Comparison of ENCODE assay signal across 13 mouse cellular contexts in the genomic region with DNA sequence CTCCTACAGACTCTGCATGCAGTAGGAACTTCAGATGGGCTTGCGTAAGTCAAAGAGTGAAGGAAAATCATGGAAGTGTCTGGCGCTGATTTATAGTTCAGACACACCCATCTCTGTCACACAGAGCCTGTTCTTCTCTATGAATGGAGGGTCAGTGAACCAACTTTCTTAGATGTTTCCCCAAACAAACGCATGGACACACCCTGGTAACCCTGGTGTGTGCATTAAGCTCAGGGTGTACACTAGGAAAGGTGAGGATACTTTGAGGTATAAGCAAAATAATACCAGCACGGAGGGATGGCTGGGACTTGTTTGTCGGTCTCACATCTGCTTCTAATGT. TPM values are rescaled to one million over a fixed set of nuclear protein-coding genes. Genes with fewer than 3 reads are reported as not detected.
DNase-seq lines count a peak whose midpoint lies in the region; ATAC-seq and TF ChIP-seq lines count a peak whose summit lies in the region.
"Had no signal": no experiment of that assay in that cellular context is flagged by ENCODE, and none has a peak within 500 bp of the region (broad histone marks: within the 10 kb centered on the region; RNA-seq: fewer than 3 reads in every experiment).

No protein-coding gene starts in this region.

- no peaks in the 10 kb centered on the region for H3K36me3 ChIP-seq in forebrain, embryonic 10.5 days (replicated peaks)
- no peaks in the 10 kb centered on the region for H3K36me3 ChIP-seq in forebrain, embryonic 15.5 days
- no peaks in the 10 kb centered on the region for H3K36me3 ChIP-seq in hindbrain, embryonic 14.5 days (replicated peaks; ENCODE audit: control insufficient read depth, insufficient read depth)
- H3K36me3 ChIP-seq in myocyte (ENCODE audit: control insufficient read depth, insufficient read depth), result peaks cover 11% of the 10 kb centered on the region
- H3K36me3 ChIP-seq in thymus, adult 2 months (ENCODE audit: control insufficient read depth, insufficient read depth, low read length), result no peaks in the 10 kb centered on the region
- H3K36me3 ChIP-seq: midbrain, embryonic 15.5 days had no signal

- ATAC-seq in forebrain, embryonic 15.5 days (replicated peaks), result no peak
- ATAC-seq in hindbrain, embryonic 14.5 days (ENCODE audit: low FRiP score), result no peak
- ATAC-seq: midbrain, embryonic 15.5 days had no signal

- H3K4me1 ChIP-seq in forebrain, embryonic 10.5 days, result peaks cover 51% of the 10 kb centered on the region
- H3K4me1 ChIP-seq in forebrain, embryonic 15.5 days, result peaks cover 42% of the 10 kb centered on the region
- peaks cover 38% of the 10 kb centered on the region for H3K4me1 ChIP-seq in hindbrain, embryonic 14.5 days (replicated peaks; ENCODE audit: control insufficient read depth, insufficient read depth, low read length)
- 0 out of 2 replicates have a peak, but pooled peaks cover 3% of the 10 kb centered on the region for H3K4me1 ChIP-seq in thymus, adult 2 months (replicated peaks; ENCODE audit: control insufficient read depth, insufficient read depth, low read length)

- H3K9me3 ChIP-seq in forebrain, embryonic 10.5 days, result no peaks in the 10 kb centered on the region
- H3K9me3 ChIP-seq in forebrain, embryonic 15.5 days, result no peaks in the 10 kb centered on the region
- H3K9me3 ChIP-seq in hindbrain, embryonic 14.5 days (ENCODE audit: control insufficient read depth, low read length), result no peaks in the 10 kb centered on the region
- H3K9me3 ChIP-seq: midbrain, embryonic 15.5 days had no signal

- H3K79me2 ChIP-seq in myocyte (ENCODE audit: control insufficient read depth, insufficient read depth), result peaks cover 100% of the 10 kb centered on the region

- 74% methylated on average over 5 of the region's 5 CpGs for WGBS in forebrain, embryonic 10.5 days
- 74% methylated on average over 5 of the region's 5 CpGs for WGBS in forebrain, embryonic 15.5 days
- WGBS in hindbrain, embryonic 14.5 days, result 67% methylated on average over 5 of the region's 5 CpGs
- WGBS in thymus, adult 2 months, result 93% methylated on average over 5 of the region's 5 CpGs

- TF ChIP-seq POLR2A in myocyte (IDR thresholded peaks at IDR 0.05; ENCODE audit: insufficient read length, low read depth), result no peak
- no peak for TF ChIP-seq POLR2A in thymus, adult 2 months (IDR thresholded peaks at IDR 0.05; ENCODE audit: control insufficient read depth, extremely low read depth, insufficient read depth, low read length, poor library complexity)

- DNase-seq in forebrain, embryonic 10.5 days (ENCODE audit: extremely low spot score, low spot score), result no peak
- no peak for DNase-seq in layer of hippocampus, adult 2 months (ENCODE audit: low spot score in 2 of 2)
- no peak for DNase-seq in layer of hippocampus, postnatal 36 days
- no peak for DNase-seq in hindbrain, embryonic 14.5 days (ENCODE audit: low spot score)
- DNase-seq in thymus, adult 2 months, result no peak
- no peak for DNase-seq in right cerebral cortex, postnatal 4 days
- DNase-seq: adrenal gland, adult 2 months; kidney, adult 2 months; lung, postnatal 14 days; thymus, postnatal 25 days had no signal

- no peak overlapping the region for H3ac ChIP-seq in myocyte (ENCODE audit: control insufficient read depth, insufficient read length)

- no peaks in the 10 kb centered on the region for H3K27me3 ChIP-seq in forebrain, embryonic 10.5 days (ENCODE audit: poor library complexity, severe bottlenecking)
- H3K27me3 ChIP-seq in forebrain, embryonic 15.5 days, result no peaks in the 10 kb centered on the region
- H3K27me3 ChIP-seq in hindbrain, embryonic 14.5 days (ENCODE audit: control insufficient read depth, insufficient read depth, low read length), result no peaks in the 10 kb centered on the region
- no peaks in the 10 kb centered on the region for H3K27me3 ChIP-seq in myocyte (ENCODE audit: control insufficient read depth, insufficient read depth, insufficient read length)
- H3K27me3 ChIP-seq in thymus, adult 2 months (ENCODE audit: control insufficient read depth, insufficient read depth, low read length), result no peaks in the 10 kb centered on the region
- H3K27me3 ChIP-seq: midbrain, embryonic 15.5 days had no signal

- H3K27ac ChIP-seq in forebrain, embryonic 10.5 days, result peak overlapping the region; percentile 65
- H3K27ac ChIP-seq in forebrain, embryonic 15.5 days (replicated peaks), result no peak overlapping the region; the same call in 1 of the 2 replicates
- H3K27ac ChIP-seq in layer of hippocampus, adult 2 months, result peak overlapping the region; percentile 72; the same call in 1 of the 2 replicates
- peak overlapping the region; percentile 38; the same call in 1 of the 2 replicates for H3K27ac ChIP-seq in hindbrain, embryonic 14.5 days
- no peak overlapping the region for H3K27ac ChIP-seq in thymus, adult 2 months (ENCODE audit: control insufficient read depth, insufficient read depth, low read length)

- no peak overlapping the region for H3K9ac ChIP-seq in forebrain, embryonic 15.5 days (replicated peaks)
- H3K9ac ChIP-seq in hindbrain, embryonic 14.5 days, result peak overlapping the region; percentile 21; the same call in 1 of the 2 replicates
- H3K9ac ChIP-seq: midbrain, embryonic 15.5 days had no signal

- no peak for TF ChIP-seq CTCF in layer of hippocampus, adult 2 months (conservative IDR thresholded peaks at IDR 0.05)
- no peak for TF ChIP-seq CTCF in thymus, adult 2 months (IDR thresholded peaks at IDR 0.05; ENCODE audit: borderline replicate concordance, control insufficient read depth, extremely low read depth, insufficient read depth, low read length, poor library complexity)

- no peak overlapping the region for H3K4me3 ChIP-seq in forebrain, embryonic 10.5 days
- H3K4me3 ChIP-seq in forebrain, embryonic 15.5 days, result no peak overlapping the region
- no peak overlapping the region for H3K4me3 ChIP-seq in layer of hippocampus, adult 2 months
- no peak overlapping the region for H3K4me3 ChIP-seq in hindbrain, embryonic 14.5 days (replicated peaks; ENCODE audit: low read length)
- no peak overlapping the region for H3K4me3 ChIP-seq in myocyte
- no peak overlapping the region for H3K4me3 ChIP-seq in thymus, adult 2 months (ENCODE audit: control insufficient read depth, insufficient read depth, low read length)
- H3K4me3 ChIP-seq: midbrain, embryonic 15.5 days had no signal

- H3K4me2 ChIP-seq in forebrain, embryonic 15.5 days (replicated peaks), result no peak overlapping the region
- no peak overlapping the region for H3K4me2 ChIP-seq in hindbrain, embryonic 14.5 days (replicated peaks)
- H3K4me2 ChIP-seq in myocyte (ENCODE audit: low read depth), result peak overlapping the region; percentile 3
- H3K4me2 ChIP-seq: midbrain, embryonic 15.5 days had no signal

TF ChIP-seq in myocyte, 11 proteins besides CTCF, POLR2A, EP300 and RAD21:
- TF ChIP-seq MAX (IDR thresholded peaks at IDR 0.05; ENCODE audit: low read depth) (no peak), REST (IDR thresholded peaks at IDR 0.05; ENCODE audit: insufficient read depth, insufficient read length) (no peak), CEBPB (IDR thresholded peaks at IDR 0.05; ENCODE audit: insufficient read depth, poor library complexity, severe bottlenecking) (no peak), E2F4 (IDR thresholded peaks at IDR 0.05; ENCODE audit: insufficient read depth) (no peak), POLR2AphosphoS2 (IDR thresholded peaks at IDR 0.05; ENCODE audit: insufficient read length, low read depth) (no peak), TCF12 (IDR thresholded peaks at IDR 0.05; ENCODE audit: insufficient read depth, poor library complexity, severe bottlenecking) (no peak), MYOD1 (IDR thresholded peaks at IDR 0.05; ENCODE audit: control insufficient read depth in 1 of 3, insufficient read length in 2 of 3, low read depth in 2 of 3) (no peak), TCF3 (IDR thresholded peaks at IDR 0.05; ENCODE audit: insufficient read length, low read depth) (no peak), SRF (IDR thresholded peaks at IDR 0.05; ENCODE audit: control insufficient read depth, insufficient read length, low read depth) (no peak), MYOG (IDR thresholded peaks at IDR 0.05; ENCODE audit: control insufficient read depth in 1 of 3, insufficient read depth in 1 of 3, insufficient read length in 2 of 3, low read depth in 2 of 3) (no peak)

RNA-seq across cellular contexts. Expression of a gene that starts 19.8 kb away (rescaled TPM):
- 5.4 and 5.5 TPM in 2 replicates for polyA plus RNA-seq in forebrain, embryonic 10.5 days (2016; fragmentation: Nextera tagmentation; extraction: Ambion mirVana)
- 16.7 and 17.1 TPM in 2 replicates for polyA plus RNA-seq in forebrain, embryonic 15.5 days (2015; fragmentation: Nextera tagmentation; extraction: Ambion mirVana)
- total RNA-seq in layer of hippocampus, adult 2 months (2021), result 100 to 1,000 TPM; 160 TPM
- 100 to 1,000 TPM; 156 to 161 TPM for total RNA-seq in layer of hippocampus, postnatal 36 days (2021)
- 18.6 and 20.8 TPM in 2 replicates for polyA plus RNA-seq in hindbrain, embryonic 14.5 days (2014; fragmentation: Nextera tagmentation; extraction: Ambion mirVana)
- polyA plus RNA-seq in myocyte (2012; fragmentation: generic; extraction: Trizol), result 103 TPM
- polyA plus RNA-seq in thymus, adult 2 months (2012; rRNA removed), result 14.4 and 21.5 TPM in 2 replicates

Comparison
In these comparisons a context has a peak if more than half of its experiments do, and no peak if none do; other contexts are left out.
1. H3K27ac ChIP-seq: peak in forebrain, embryonic 10.5 days (single experiment), layer of hippocampus, adult 2 months (single experiment) and hindbrain, embryonic 14.5 days (single experiment); none in forebrain, embryonic 15.5 days (single experiment) and thymus, adult 2 months (single experiment).